Mouse (Mus musculus) myocyte (in vitro differentiated cells): ENCODE results near the gene Lyrm4.

Experiments
- CEBPB ChIP-seq: IDR thresholded peaks from 2 replicates; pipeline ENCODE4 v1.6.1; 2011; ENCODE audit warnings: mild to moderate bottlenecking, moderate library complexity; ENCODE audit not compliant: poor library complexity, insufficient read depth, severe bottlenecking
- E2F4 ChIP-seq: IDR thresholded peaks from one replicate; pipeline ENCODE4 v1.6.1; 2011; ENCODE audit warnings: mild to moderate bottlenecking, control low read depth, moderate library complexity; ENCODE audit not compliant: insufficient read depth
- MAX ChIP-seq: IDR thresholded peaks from one replicate; pipeline ENCODE4 v1.6.1; 2011; ENCODE audit warnings: low read depth, mild to moderate bottlenecking, control low read depth
- POLR2A ChIP-seq: IDR thresholded peaks from one replicate; pipeline ENCODE4 v1.6.1; 2011; ENCODE audit warnings: low read depth, mild to moderate bottlenecking, control low read depth, moderate library complexity; ENCODE audit not compliant: insufficient read length
- POLR2AphosphoS2 ChIP-seq: IDR thresholded peaks from one replicate; pipeline ENCODE4 v1.6.1; 2011; ENCODE audit warnings: low read depth, control low read depth; ENCODE audit not compliant: insufficient read length
- REST ChIP-seq: IDR thresholded peaks from one replicate; pipeline ENCODE4 v1.6.1; 2011; ENCODE audit warnings: mild to moderate bottlenecking, control low read depth, moderate library complexity; ENCODE audit not compliant: insufficient read depth, insufficient read length
- TCF12 ChIP-seq: IDR thresholded peaks from one replicate; pipeline ENCODE4 v1.6.1; 2011; ENCODE audit warnings: mild to moderate bottlenecking, control low read depth; ENCODE audit not compliant: poor library complexity, insufficient read depth, severe bottlenecking
- TCF3 ChIP-seq: IDR thresholded peaks from one replicate; pipeline ENCODE4 v1.6.1; 2011; ENCODE audit warnings: low read depth, control low read depth; ENCODE audit not compliant: insufficient read length
- USF1 ChIP-seq: IDR thresholded peaks from one replicate; pipeline ENCODE4 v1.6.1; 2011; ENCODE audit warnings: low read depth, mild to moderate bottlenecking, control low read depth, moderate library complexity

DNA sequence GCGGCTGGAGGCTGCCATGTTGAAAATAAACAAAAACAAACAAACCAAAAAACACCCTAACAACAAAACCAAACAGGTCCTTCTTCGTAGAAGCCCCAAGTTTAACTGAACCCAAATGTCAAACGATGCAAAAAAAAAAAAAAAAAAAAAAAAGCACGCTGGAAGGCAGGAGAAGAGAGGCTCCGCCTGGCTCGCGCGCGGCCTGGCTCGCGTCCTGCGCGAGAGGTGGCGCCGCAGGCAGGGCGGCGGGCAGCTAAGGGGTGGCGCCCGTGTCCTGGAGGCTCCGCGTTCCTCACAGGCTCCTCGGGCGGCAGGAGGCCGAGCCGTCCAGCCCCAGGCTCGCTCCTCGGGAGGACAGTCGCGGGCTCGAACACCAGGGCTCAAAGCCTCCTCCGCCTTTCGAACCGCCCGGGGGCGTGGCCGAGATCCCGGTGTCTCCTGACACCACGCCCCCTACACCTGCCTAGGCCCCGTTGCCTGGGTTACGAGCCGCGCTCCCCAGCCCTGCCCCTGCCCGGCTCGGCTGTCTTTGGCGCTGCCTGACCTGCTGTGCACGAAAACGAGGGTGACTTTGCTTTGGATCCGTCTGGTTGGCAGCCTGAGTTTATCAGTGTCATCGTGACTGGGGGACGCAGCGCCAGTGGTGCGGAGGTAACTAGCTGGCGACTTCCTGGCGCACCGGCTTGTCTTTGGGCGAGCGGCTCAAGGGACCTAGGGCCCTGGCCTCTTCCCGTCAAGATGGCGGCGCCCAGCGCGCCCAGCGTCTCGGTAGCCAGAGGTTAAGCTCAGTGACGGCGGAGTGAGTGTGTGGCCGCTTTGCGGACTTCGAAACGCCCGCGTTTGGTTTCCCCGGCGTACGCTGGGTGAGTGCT lies at the start of gene Lyrm4, which contains the start of gene Fars2:
- TF ChIP-seq TCF12 (no peak), CEBPB (no peak), USF1 (no peak), POLR2AphosphoS2 (peak; percentile 54), POLR2A (peak; percentile 73), E2F4 (peak; percentile 17), TCF3 (no peak), MAX (peak; percentile 98), REST (no peak)
